Mouse (Mus musculus): ENCODE measurements around the gene Uvrag.

Uvrag gene

DNA sequence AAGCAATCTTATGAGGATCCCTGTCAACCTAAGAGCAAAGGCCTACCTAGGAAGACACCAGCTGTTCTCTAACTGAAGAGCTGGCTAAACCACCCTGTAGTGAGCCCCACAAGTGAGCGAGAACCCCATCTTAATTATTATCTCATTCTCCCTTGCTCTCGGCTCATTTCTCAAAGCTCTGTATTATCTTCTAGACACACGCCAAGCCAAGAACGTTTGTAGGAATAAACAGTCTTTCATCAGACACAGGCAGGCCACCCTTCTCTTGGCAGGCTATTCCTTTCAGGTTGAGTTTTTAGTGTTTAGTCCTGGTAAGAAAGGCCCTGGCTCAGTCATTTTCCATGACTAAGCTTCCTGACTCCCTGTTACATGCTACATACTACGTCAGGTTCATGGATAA, 218.0 kb downstream of the Uvrag start:
- DNase-seq: no peak

DNA sequence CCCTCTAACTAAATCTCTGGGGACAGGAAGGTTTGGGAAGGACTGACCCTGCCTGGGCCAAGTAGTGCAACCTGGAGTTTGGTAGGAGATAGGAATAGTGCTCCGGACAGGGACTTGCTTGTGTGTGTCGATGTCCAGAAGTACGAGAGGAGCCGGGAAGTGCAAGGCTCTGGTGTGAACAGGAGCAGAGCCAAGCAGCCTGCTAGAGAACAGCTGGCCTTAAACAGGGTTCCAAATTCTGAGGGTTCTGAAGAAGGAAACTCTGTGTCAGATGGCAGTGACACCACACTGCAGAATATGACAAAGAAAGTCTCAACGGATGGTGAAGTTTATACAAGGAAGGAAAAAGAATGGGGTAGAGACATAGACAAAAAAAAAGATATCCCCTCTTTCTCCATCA, 223.5 kb downstream of the Uvrag start:
- no peak for DNase-seq

DNA sequence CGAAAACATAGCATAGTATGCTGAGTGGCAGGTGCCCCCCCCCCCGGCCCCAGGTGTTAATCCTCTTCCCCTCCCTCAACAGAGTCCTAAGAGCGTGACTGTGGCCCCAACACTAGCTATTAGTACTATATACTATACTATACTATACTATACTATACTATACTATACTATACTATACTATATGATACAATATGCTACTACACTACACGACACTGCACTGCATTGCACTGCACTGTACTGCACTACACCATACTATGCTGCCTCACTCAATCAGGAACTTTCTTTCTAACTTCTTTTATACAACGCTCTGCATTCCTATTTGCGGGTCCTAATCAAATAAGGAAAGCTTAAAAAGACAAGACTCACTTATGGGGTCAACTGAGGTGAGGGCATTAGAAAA, 224.4 kb downstream of the Uvrag start:
- DNase-seq: no peak

DNA sequence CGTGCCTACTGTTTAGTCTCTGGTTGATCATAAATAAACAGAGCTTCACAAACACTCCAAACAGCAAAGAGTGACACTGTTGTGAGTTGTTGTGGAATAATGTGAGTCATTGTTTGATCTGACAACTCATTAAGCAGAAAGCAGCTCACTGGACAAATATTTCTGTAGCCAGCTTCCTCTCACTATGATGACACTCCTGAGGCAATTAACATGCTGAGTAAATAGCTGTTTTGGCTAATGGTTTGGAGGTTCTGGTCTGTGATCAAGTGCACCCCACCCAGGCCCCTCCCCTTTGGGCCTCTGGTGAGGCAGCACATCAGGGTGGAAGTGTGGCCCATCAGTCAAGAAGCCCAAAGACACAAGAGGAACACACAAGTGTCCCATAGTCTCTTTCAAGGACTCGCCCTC, 228.0 kb downstream of the Uvrag start:
- DNase-seq: no peak

DNA sequence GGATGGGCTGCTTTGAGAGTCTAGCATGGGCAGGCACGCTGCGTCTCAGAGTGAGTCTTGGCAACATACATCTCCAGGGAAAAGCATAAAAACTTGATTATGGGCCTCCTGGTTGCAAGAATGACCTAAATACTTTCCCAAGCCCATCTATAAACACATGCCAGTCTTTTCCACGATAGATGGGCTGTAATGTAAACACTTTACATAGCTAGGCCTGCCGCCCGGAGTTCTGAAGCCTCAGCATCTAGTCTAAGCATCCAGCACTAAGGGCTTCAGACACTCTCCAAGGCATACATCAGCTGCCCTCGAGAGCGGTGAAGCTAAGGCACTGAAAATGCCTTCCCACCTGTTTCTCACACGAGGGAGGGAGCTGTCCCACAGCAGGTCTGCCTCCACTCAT, 229.7 kb downstream of the Uvrag start:
- DNase-seq: no peak

DNA sequence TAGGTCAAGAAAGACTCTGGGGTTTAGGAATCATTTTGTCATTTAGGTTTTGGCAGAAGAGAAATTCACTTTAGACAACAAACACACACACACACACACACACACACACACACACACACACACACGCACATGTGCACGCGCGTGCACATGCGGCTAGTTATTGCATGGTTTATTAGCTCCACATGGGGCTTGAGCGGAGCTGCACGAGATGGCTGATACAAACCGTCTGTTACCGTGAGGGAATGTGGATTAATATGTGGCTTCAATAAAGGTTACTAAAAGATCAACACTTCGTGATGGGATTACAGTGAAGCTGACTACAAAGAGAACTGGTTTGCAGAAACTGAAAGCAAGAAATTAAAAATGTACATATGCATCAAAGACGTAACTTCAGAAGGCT, 230.2 kb downstream of the Uvrag start:
- no peak for DNase-seq

DNA sequence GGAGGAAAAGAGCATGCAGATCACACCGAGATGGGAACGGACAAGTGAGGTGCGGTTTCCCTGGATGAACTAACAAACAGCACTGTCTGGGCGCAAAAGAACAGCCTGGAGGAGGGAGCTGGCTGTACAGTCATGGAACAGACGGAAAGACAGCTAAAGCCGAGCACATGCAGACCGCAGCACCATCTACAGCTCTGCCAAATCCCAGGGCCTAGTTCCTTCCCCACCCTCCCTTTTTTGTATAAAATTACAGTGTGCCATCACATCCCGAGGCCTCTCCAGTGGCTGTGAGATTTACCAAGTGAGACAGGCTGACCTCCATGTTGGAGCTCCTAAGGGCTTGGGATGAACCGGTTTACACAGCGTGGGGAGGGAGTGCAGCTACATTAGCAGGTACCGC, 230.8 kb downstream of the Uvrag start:
- DNase-seq: no peak

DNA sequence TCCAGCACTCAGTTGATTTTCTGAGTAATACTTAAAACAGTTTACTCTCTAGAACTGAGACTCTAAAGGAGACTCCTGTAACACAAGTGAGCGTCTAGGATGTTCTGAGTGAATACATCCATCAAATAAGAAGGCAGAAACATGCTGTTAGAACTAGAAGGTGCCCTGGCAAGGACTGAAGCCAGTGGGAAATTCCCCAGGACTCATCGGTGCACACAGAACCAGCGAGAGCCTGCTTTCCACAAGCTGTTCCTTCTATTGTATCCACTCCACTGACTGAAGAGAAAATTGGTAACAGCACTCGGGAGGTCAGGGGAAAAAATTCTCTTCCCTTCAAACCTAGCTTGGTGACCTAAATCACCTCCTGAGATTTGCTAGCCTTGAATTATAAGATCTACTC, 233.5 kb downstream of the Uvrag start:
- no peak for DNase-seq

DNA sequence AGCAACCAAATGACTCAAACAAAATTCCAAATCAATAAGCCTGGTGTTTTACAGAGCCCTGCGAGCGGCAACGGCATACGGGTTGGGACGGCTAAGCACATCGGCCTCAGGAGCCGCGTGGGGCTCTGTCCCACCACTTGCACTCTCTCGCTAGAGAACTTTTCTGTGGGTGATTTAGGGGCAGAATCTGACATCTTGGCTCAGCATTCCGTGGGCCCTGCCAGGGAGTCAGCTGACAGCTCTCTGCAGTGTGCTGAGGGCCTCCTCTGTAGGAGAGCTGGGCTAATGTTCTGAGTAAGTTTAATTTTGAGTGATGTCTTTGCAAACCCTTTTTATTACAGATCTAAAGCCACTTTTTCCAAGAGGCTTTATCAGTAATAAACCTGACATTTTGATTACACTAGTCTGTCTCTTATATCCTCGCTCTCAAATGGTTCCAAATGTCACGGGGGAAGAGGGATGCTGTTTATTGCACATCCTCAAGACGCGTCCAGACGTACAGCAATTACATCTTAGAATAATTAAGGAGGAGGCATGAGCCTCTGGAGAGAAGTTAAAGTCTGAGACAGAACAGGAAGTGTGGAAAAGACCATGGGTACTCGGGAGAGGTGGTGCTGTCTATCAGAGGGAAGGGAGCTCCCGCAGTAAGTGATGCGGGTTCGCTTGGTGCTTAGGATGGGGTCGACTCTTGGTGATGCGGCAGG, 236.1 kb downstream of the Uvrag start:
- DNase-seq: no peak

DNA sequence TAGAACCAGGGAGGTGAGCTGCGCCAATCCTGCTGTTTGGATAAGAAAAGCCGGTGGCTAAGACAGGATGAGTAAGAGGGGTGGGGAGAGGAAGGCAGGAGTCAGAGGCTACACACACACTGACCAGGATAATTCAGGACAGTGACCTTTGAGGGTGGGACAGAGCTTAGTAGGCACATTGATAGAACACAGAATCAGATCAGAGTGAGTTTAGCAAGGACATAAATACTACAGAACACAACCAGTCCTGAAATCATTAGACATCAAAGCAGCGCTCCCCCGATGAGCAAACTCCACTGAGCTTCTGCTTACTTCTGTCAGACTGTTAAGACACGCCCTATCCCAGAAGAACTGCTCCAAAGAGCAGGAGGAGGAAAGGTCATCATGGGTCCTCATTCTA, 237.1 kb downstream of the Uvrag start:
- no peak for DNase-seq

DNA sequence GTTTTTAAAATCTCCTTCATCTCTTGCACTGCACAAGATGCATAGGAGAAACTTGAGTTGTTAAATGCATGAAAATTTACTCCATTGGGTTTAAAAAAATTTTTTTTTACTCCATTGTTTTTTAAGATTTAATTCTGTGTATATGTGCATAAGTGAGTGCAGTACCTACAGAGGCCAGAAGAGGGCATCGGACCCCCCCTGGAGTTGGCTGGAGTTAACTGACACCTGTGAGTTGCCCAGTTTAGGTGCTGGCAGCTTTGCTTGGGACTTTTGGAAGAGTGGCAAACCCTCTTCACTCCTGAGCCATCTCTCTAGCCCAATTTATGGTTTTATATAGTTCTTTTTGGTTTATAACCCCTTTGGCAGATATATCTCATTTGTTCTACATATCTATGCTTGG, 239.8 kb downstream of the Uvrag start:
- no peak for DNase-seq

DNA sequence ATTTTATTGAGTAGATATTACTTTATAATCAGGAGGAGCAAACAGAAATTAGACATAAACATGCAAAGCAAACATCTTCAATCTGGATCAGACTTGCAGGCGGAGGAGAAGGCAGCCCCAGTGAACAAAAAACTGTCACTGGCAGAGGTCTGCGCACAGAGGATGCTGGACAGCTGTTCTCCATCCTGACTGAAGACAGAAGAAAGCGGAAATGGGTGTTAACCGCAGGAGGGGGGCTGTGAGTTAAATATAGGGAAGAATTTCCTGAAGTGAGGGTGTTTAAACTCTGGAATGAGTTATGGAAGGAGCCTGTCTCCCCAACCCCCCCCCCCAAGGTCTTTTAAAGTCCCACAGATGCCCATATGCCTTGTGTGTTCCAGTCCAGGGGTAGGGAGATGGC, 241.1 kb downstream of the Uvrag start:
- no peak for DNase-seq

DNA sequence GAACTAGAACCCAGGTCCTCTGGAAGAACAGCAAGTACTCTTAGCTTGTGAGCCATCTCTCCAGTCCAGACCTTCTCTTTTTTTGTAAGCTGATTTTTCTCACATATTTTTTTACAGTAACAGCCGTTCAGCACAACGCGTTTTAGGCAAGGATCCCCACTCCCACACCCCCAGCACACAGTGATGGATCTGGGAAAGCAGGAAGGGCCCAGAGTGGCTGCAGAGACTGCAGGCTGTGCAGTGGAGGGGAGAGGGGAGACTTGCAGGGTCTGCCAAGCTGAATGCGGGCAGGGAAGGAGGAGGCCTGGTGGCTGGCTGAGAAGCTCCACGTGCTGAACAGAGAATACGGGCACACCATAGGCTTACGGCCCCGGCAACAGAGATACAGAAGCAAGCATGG, 243.6 kb downstream of the Uvrag start:
- DNase-seq: no peak

DNA sequence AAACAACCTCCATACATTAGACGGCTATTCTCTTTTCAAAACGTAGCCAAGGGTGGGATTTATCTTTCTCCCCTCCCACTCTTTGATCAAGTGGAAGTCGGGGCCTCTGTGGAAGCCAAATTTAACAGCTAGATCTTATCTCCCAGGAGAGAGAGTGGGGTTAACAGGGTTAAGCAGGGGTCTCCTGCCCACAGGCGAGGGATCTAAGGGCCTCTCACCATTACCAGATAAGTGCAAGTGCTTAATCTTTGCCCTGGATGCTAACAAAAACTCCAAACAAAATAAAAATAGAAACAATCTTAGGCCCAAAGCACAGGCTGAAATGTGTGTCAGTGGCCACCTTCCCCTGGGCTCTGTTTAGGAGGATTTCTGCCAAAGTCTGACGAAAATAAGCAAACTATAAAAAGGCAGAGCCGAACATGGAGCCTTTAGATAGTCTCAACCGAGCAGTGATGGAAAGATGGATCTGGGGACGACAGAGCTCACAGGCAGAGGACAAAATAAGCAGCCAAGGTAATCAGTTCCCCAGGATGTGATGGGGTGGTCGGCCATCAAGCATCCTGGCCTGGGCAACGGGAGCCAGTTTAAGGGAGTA, 245.3 kb downstream of the Uvrag start:
- DNase-seq: no peak

DNA sequence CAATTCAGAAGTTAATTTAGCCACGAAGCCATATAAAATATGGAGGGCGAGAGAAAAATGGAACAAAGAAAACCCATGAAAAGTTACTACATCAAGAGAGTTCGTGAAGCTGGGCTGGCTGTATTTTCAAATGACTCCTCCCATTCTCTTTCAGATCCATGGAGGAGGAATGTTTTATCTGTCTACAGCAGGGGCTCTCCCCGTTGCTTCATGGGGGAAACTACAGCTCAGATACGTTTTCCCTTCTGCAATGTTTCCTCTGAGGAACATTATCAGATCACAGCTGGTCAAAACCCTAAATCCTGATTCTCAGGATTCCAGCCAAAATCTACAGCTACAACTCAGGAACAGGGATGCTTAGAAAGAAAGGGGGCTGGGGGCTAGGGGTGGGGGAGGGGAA, 246.2 kb downstream of the Uvrag start:
- DNase-seq: no peak

DNA sequence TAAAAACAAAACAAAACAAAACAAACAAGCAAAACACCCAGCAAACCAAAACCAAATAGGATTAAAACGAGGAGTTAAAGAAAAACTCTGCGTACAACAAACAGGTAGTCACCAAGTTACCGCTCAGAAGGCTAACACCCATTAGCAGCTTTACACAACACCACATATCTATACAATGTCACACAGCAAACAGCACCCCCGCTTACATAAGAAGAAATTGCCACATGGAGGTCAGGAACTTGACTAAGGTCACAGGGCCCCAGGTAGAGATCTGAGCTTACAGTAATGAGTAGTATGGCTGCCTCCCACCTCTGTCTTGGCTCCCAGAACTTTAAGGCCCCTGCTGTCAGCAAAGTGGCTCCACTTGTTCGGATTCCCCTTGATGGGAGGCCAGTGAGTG, 246.6 kb downstream of the Uvrag start:
- no peak for DNase-seq

DNA sequence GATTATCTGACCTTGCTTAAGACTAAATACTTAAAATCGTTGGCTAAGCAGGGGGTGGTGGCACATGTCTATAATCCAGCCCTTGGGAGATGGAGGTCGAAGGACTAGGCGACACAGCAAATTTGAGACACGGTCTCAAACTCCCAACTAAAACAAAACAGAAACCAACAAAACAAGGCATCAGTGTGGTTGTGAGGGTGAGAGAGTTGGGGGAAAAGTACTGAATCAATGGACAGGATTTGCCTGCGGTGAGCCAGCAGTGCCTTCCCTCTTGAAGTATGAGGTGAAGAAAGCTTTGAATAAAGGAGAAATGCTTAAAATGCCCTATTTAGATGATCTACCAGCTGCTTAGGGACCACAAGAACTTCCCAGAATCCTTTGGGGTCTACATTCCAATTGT, 247.8 kb downstream of the Uvrag start:
- DNase-seq: no peak

DNA sequence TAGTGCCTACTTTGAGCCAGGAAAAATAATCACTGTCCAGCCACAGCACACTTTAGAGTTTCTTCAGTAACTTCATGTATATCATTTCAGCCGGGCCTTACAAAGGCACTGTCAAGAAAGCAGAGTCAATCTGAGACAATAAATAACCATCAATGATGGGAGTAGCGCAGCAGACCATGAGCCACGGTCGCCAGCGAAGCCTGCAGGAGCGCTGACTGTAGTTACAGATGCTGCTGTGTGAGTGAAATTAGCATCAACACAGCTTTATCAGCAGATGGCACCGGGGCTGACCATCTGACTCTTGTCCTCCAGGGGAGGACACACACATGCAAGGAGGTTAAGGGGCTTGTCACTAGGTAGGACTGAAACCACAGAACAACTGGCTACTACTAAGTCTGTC, 251.7 kb downstream of the Uvrag start:
- DNase-seq: no peak

DNA sequence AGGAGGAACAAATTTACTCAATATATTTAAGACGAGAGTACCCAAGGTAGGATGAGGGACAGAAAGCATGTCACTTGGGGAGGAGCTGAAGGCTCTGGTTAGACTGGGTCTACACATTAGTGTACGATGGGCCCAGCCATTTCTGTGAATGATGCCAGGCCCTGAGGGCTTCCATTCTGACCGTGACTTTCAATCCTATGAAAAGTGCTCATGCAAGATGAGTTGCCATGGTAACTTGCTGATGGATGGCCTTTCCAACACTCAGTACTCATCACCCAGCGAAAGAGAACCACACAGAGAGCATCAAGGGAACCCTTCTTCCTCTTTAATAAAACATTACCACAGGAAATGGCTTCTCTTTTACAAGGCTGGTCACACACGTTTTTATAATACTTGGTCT, 252.1 kb downstream of the Uvrag start:
- no peak for DNase-seq

DNA sequence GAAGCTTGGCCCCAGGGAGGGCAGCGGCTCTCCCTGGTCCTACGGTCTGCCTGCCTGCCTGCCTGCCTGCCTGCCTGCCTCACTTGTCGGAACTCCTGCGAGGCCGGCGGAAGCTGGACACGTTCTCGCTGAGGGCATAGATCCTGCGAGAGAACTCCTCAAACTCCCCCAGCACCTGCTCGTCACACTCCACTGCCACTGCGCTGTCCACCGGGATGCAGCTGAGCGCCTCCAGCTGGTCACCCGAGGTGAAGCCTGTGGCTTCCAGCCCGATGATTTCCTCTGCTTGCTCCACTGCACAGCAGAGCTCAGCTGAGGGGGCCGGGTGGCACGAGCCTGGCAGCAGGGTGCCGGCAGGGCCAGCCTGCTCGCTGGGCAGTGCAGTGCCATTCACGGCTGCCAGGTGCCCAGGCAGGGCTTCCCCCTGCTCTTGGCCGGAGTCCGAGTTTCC, 253.1 kb downstream of the Uvrag start:
- no peak for DNase-seq

DNA sequence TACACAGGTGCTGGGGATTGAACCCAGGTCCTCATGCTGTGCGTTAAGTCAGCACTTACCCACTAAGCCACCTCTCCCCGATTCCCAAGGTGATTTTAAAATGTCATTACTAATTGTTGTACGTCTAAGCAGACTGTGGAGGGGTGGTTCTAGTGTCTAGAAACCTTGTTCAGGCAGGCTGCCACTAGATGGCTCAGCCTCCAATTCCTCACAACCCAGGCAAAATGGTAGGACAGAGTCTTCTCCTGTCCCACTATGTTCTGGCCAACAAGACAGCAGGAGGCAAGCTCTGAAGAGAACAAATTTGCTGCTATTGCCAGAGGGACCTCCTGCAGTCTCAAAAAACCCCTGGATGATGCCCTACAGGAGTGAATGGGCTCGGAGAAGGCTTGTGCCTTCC, 259.1 kb downstream of the Uvrag start:
- no peak for DNase-seq

DNA sequence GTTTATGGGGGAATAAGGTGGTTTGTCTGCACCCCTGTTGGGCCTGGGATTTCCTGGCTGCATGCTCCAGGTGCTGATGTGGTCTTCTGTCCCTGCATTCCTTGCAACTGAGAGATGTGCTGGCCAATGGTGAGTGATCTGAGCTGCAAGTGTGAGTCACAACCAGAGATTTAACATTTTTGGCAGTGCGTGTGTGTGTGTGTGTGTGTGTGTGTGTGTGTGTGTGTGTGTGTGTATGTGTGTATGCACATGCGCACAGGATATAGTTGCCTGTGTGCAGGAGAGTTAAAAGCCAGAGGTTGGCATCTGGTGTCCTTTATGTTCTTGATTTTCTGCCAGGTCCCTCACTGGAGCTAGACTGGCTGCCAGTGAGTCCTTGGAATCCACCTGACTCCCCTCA, 261.8 kb downstream of the Uvrag start:
- DNase-seq: no peak

DNA sequence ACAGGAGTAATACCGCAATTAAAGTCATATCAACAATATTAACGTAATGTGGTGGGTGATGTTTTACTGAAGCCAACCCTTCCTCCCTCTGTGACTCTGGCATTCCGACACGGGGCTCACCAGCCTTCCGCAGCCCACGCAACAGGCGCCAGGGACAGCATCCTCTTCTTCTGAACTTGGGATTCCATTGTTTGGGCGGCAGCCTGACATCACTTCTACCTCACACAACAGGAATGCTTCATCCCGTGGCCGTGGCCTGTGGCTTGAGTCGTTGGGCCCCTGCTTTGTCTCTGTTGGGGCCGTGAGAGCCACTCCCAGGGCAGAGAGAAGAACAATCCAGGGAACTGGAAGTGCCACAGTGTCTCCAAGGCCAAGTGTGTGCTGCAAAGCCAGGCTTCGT, 264.8 kb downstream of the Uvrag start:
- no peak for DNase-seq

DNA sequence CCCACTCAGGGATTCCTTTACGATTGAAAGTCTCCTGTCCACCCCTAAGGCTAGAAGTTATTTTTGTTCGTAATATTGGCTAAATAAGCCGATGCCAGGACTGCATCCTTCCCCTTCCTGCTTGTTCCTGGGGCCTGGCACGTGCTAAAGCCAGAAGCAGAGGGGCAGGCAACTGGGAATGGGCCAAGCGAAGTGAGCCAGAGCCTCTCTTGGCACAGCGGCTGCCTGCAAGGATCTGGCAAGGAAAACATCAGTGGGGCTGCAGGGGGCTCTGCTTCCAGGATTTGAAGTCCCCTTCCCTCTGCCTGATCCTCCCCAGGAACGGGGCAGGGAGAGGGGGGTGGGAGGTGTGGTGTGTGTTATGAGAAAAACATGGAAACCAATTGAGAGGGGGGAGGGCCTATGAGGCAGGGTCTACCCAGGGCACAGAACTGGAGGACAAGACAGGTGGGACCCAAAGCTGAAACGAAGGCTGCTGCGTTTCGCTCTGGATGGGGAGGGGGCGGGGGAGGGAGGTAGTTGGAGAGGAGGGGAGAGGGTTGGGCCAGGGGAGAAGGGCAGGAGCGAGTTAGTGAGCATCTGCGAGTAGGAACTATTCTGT, 265.5 kb downstream of the Uvrag start:
- no peak for DNase-seq
